Mouse (Mus musculus): ENCODE results near the gene Atp8b3. TPM values are rescaled to one million over a fixed set of nuclear protein-coding genes. Genes with fewer than 3 reads are reported as not detected.

Atp8b3 gene
- total and polyA plus RNA-seq, 3 experiments = 0.39 TPM; not detected in 2

DNA sequence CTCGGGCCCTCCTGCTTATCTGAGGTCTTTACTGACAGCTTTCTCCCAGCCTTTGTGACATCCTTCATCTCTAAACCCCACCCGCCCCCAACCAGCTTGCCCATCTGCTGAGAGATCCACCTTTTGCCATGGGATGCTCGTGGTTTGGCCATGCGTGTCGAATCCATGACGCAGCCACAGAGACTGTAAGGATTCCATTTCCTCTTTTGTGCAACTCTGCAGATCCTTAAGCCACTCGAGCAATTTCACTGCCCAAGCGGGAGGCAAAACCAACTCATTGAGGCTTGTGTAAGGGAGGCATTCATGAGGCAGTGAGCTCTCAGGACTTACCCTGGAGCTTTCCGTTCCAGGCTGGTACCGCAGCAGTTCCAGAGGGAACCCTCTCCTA lies 28.7 kb downstream of the Atp8b3 start:
- H3K79me2 ChIP-seq (replicated peaks; ENCODE audit: control insufficient read depth, insufficient read depth, low read length) = no peaks in the 10 kb centered on the region
- H3K27me3 ChIP-seq (ENCODE audit: control insufficient read depth, insufficient read depth, low read length) = peaks cover 3% of the 10 kb centered on the region; the same call in 1 of the 2 replicates
- no peak overlapping the region for H3K27ac ChIP-seq
- no peaks in the 10 kb centered on the region; the same call in 1 of the 2 replicates for H3K4me1 ChIP-seq (ENCODE audit: control insufficient read depth, insufficient read depth, low read length)
- H3K4me3 ChIP-seq = no peak overlapping the region
- intact Hi-C loops (cut with DNase I) = no loop called here
- no peak for DNase-seq
- H3K9ac ChIP-seq (ENCODE audit: low read depth, low read length) = no peak overlapping the region
- 59% methylated on average over 10 of the region's 10 CpGs for WGBS
- TF ChIP-seq POLR2A (IDR thresholded peaks at IDR 0.05; ENCODE audit: insufficient read depth, low read depth, low read length) (no peak), EP300 (IDR thresholded peaks at IDR 0.05; ENCODE audit: insufficient read depth, low read depth, low read length) (no peak), CTCF (IDR thresholded peaks at IDR 0.05) (no peak)
- H3K36me3 ChIP-seq (ENCODE audit: control insufficient read depth, insufficient read depth, low read length) = no peaks in the 10 kb centered on the region

DNA sequence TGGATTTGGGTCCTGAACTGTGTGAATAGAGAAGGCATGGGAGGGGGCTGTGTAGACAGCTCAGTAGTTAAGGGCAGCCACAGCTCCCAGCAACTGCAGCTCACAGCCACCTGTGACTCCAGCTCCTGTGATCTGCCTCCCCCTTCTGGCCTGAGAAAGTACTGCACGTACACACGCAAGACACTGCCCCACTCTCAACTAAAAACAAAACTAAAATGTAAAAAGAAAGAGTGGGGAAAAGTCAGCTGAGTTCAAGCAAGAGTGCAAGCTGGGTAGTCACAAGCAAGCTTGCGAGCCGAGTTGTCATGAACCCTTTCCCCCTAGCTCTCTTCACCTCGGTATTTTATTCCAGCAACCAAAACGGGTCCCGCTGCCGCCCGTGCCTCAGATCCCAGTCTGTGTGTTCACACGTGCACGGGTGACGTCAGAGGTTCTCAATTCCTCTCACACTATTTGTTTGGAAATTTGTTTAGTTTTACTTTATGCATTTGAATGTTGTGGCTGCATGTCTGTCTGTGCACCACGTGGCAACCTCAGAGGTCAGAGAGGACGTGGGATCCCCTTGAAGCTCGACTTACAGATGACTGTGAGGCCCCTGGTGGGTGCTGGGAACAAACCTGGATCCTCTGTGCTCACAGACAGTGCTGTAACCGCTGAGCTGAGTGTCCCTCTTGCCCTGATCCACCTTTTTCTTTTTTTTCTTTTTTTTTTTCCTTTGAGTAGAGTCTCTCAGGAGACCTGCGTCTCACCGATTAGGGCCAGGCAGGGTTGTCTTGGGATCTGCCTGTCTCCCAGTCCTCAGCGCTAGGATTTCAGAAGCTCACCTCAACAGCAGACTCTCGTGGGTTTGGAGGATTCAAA lies 29.3 kb downstream of the Atp8b3 start:
- intact Hi-C loops (cut with DNase I) = loop anchor here (1.0 to 5.0 kb wide), 3 partner anchors 48 to 132 kb away; no protein-coding TSS in a partner anchor
- DNase-seq = peak; percentile 76 to 85
- WGBS = 7% methylated on average over 20 of the region's 20 CpGs

DNA sequence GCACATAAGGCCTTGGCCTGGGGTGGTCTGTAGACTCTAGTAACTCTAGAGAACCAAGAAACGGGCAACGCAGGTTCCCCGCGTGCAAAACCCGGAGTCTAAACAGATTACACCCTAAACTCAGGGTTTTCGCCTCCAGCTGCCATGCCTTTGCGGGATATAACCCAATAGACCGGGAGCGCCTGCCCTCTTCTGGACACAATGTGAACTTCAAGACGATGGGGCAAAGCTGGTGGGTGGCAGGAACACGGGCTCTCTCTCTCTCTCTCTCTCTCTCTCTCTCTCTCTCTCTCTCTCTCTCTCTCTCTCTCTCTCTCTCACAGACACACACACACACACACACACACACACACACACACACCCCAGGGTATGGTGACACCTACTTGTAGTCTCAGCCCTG lies 32.7 kb downstream of the Atp8b3 start:
- H3K27me3 ChIP-seq (ENCODE audit: control insufficient read depth, insufficient read depth, low read length) = peaks cover 12% of the 10 kb centered on the region
- H3K79me2 ChIP-seq (replicated peaks; ENCODE audit: control insufficient read depth, insufficient read depth, low read length) = no peaks in the 10 kb centered on the region
- DNase-seq = peak; percentile 41 to 79
- no peak overlapping the region for H3K4me3 ChIP-seq
- WGBS = 0% methylated on average over 11 of the region's 11 CpGs
- H3K9ac ChIP-seq (ENCODE audit: low read depth, low read length) = no peak overlapping the region
- TF ChIP-seq CTCF (IDR thresholded peaks at IDR 0.05) (peak; percentile 71), EP300 (IDR thresholded peaks at IDR 0.05; ENCODE audit: insufficient read depth, low read depth, low read length) (no peak)
- H3K36me3 ChIP-seq (ENCODE audit: control insufficient read depth, insufficient read depth, low read length) = no peaks in the 10 kb centered on the region
- no peak overlapping the region for H3K27ac ChIP-seq
- H3K4me1 ChIP-seq (ENCODE audit: control insufficient read depth, insufficient read depth, low read length) = no peaks in the 10 kb centered on the region; the same call in 1 of the 2 replicates
- intact Hi-C loops (cut with DNase I) = loop anchor here (5.0 kb wide), 2 partner anchors 51 to 129 kb away; no protein-coding TSS in a partner anchor

More for the DNA sequence above, 29.3 kb downstream of the Atp8b3 start:
- Histone ChIP-seq H3K36me3 (ENCODE audit: control insufficient read depth, insufficient read depth, low read length) (no peaks in the 10 kb centered on the region), H3K4me1 (ENCODE audit: control insufficient read depth, insufficient read depth, low read length) (no peaks in the 10 kb centered on the region; the same call in 1 of the 2 replicates), H3K4me3 (peak overlapping the region; percentile 50), H3K27ac (no peak overlapping the region), H3K9ac (ENCODE audit: low read depth, low read length) (peak overlapping the region; percentile 69), H3K27me3 (ENCODE audit: control insufficient read depth, insufficient read depth, low read length) (peaks cover 3% of the 10 kb centered on the region; the same call in 1 of the 2 replicates), H3K79me2 (replicated peaks; ENCODE audit: control insufficient read depth, insufficient read depth, low read length) (no peaks in the 10 kb centered on the region)
- TF ChIP-seq EP300 (IDR thresholded peaks at IDR 0.05; ENCODE audit: insufficient read depth, low read depth, low read length) (peak; percentile 74; the same call in 1 of the 2 replicates), CTCF (IDR thresholded peaks at IDR 0.05) (peak; percentile 99), POLR2A (IDR thresholded peaks at IDR 0.05; ENCODE audit: insufficient read depth, low read depth, low read length) (no peak)

DNA sequence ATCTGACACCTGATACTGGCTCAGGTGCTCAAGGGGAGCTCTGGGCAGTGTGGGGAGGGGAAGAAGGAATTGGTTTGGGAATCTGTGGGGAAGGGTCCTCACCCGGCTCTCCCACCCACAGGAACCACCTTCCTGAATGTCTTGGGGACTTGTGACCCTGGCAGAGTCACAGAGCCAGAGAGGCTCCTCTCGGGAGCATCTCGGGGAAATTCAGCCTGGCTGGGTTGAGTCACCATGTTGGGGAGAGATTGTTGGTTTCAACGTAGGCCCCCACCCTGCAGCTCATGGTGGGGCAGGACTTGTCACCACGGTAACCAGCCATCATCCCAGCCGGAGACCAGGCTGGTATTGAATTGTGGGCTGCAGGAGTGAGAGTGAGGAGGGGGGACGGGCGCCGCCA lies 34.2 kb downstream of the Atp8b3 start:
- Histone ChIP-seq H3K4me3 (no peak overlapping the region), H3K4me1 (ENCODE audit: control insufficient read depth, insufficient read depth, low read length) (no peaks in the 10 kb centered on the region; the same call in 1 of the 2 replicates), H3K27me3 (ENCODE audit: control insufficient read depth, insufficient read depth, low read length) (peaks cover 13% of the 10 kb centered on the region), H3K9ac (ENCODE audit: low read depth, low read length) (no peak overlapping the region), H3K36me3 (ENCODE audit: control insufficient read depth, insufficient read depth, low read length) (no peaks in the 10 kb centered on the region), H3K27ac (no peak overlapping the region), H3K79me2 (replicated peaks; ENCODE audit: control insufficient read depth, insufficient read depth, low read length) (no peaks in the 10 kb centered on the region)
- no peak for TF ChIP-seq POLR2A (IDR thresholded peaks at IDR 0.05; ENCODE audit: insufficient read depth, low read depth, low read length)
- TF ChIP-seq EP300 (IDR thresholded peaks at IDR 0.05; ENCODE audit: insufficient read depth, low read depth, low read length) = no peak
- no peak for TF ChIP-seq CTCF (IDR thresholded peaks at IDR 0.05)
- no peak for DNase-seq
- intact Hi-C loops (cut with DNase I) = loop anchor here (5.0 kb wide), 2 partner anchors 53 to 127 kb away; no protein-coding TSS in a partner anchor
- 8% methylated on average over 9 of the region's 9 CpGs for WGBS

DNA sequence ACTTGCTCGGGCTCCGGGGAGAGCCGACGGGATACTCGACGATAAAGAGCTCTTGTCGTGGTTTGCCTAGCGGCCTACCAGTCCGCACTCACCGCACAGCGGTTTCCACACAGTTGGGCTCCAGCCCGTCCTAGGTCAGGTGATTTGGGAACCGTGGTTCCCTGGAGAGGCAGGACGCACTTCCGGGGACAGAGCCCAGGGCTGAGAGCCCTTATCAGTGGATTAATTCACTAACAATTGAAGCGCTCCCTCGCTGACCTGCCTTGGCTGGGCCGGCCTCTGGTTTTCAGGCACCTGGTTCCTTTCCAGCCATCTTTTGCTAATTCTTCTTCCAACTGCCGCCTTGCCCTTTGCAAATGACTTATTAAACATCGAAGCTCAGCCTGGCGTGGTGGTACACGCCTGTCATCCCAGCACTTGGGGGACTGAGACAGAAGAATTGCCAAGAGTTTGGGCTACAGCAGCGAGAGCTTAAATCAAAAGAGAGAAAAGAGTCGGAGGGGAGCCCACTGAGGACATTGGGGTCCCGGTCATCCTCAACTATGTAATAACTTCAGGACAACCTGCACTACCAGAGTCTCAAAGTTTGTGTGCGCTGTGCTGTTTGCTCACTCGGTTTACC lies 35.2 kb downstream of the Atp8b3 start:
- Histone ChIP-seq H3K36me3 (ENCODE audit: control insufficient read depth, insufficient read depth, low read length) (no peaks in the 10 kb centered on the region), H3K27ac (no peak overlapping the region), H3K79me2 (replicated peaks; ENCODE audit: control insufficient read depth, insufficient read depth, low read length) (no peaks in the 10 kb centered on the region), H3K27me3 (ENCODE audit: control insufficient read depth, insufficient read depth, low read length) (peaks cover 13% of the 10 kb centered on the region), H3K9ac (ENCODE audit: low read depth, low read length) (no peak overlapping the region), H3K4me1 (ENCODE audit: control insufficient read depth, insufficient read depth, low read length) (no peaks in the 10 kb centered on the region), H3K4me3 (no peak overlapping the region)
- 8% methylated on average over 27 of the region's 27 CpGs for WGBS
- DNase-seq = peak; percentile 57 to 72
- intact Hi-C loops (cut with DNase I) = no loop called here
- TF ChIP-seq POLR2A (IDR thresholded peaks at IDR 0.05; ENCODE audit: insufficient read depth, low read depth, low read length) (no peak), EP300 (IDR thresholded peaks at IDR 0.05; ENCODE audit: insufficient read depth, low read depth, low read length) (no peak), CTCF (IDR thresholded peaks at IDR 0.05) (no peak)
